Mouse (Mus musculus): ENCODE data around the gene Atp10a.

DNA sequence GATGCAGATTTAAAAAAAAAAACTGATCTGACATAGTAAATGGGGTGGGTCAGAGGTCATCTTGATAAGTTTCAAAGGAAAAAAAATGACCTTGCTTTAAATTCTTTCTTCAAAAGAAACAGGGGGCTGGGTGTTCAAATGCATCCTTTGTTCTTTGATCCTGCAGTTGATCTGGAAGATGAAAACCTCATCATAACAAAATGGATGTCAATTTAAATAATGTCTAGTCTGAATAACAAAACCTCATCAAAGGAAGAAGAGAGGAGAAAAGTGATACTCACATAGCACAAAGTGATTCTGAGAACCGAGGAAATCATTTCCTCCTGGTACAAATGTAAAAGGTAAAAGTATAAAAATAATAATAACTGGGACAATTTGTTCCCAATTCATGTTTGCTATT is 37.9 kb upstream of the Atp10a start:
- TF ChIP-seq CTCF (IDR thresholded peaks at IDR 0.05; ENCODE audit: borderline replicate concordance, insufficient read depth, low read depth, low read length) (no peak), POLR2A (IDR thresholded peaks at IDR 0.05; ENCODE audit: borderline replicate concordance, insufficient read depth, low read length) (no peak)

Data from cerebellum, adult 2 months (tissue).